Mouse (Mus musculus): Measurements from ENCODE around the gene Gm49337.

Gm49337 gene

GRCm38 (mm10) chr4:116173072-116173471 lies at the start of gene Gm49337, which contains the start of gene 1700042G07Rik:
Gm49337 (plus strand) TSS chr4:116173384.
1700042G07Rik (plus strand) TSS chr4:116173372.
- no peak for DNase-seq (ENCODE audit: low read depth, low spot score)

- peak; percentile 77 for DNase-seq (ENCODE audit: low read depth, low spot score)
Observed at GRCm38 (mm10) chr4:116123602-116124519, 49.3 kb upstream of the Gm49337 start, which contains the start of the genes Rad54l and Pomgnt1. Rad54l (minus strand) TSS chr4:116123690. Pomgnt1 (plus strand) TSS chr4:116123840.

GRCm38 (mm10) chr4:116125803-116126386 lies 47.3 kb upstream of the Gm49337 start:
- no peak for DNase-seq (ENCODE audit: low read depth, low spot score)

- DNase-seq (ENCODE audit: low read depth, low spot score) = no peak
Observed at GRCm38 (mm10) chr4:116127956-116128355, 45.2 kb upstream of the Gm49337 start.

- DNase-seq (ENCODE audit: low read depth, low spot score) = no peak
Observed at GRCm38 (mm10) chr4:116133126-116133525, 40.1 kb upstream of the Gm49337 start.

- DNase-seq (ENCODE audit: low read depth, low spot score) = no peak
Observed at GRCm38 (mm10) chr4:116134990-116135389, 38.2 kb upstream of the Gm49337 start.

GRCm38 (mm10) chr4:116137421-116137996 lies 35.7 kb upstream of the Gm49337 start:
- DNase-seq (ENCODE audit: low read depth, low spot score) = no peak

GRCm38 (mm10) chr4:116140801-116141574 lies 32.2 kb upstream of the Gm49337 start:
- no peak for DNase-seq (ENCODE audit: low read depth, low spot score)

GRCm38 (mm10) chr4:116141736-116142135 lies 31.4 kb upstream of the Gm49337 start:
- DNase-seq (ENCODE audit: low read depth, low spot score) = no peak

GRCm38 (mm10) chr4:116142269-116142668 lies 30.9 kb upstream of the Gm49337 start:
- DNase-seq (ENCODE audit: low read depth, low spot score) = no peak

GRCm38 (mm10) chr4:116143317-116143811 lies 29.8 kb upstream of the Gm49337 start:
- no peak for DNase-seq (ENCODE audit: low read depth, low spot score)

GRCm38 (mm10) chr4:116143891-116144717 lies 29.1 kb upstream of the Gm49337 start:
- DNase-seq (ENCODE audit: low read depth, low spot score) = no peak

GRCm38 (mm10) chr4:116149812-116150155 lies 23.4 kb upstream of the Gm49337 start:
- DNase-seq (ENCODE audit: low read depth, low spot score) = no peak

GRCm38 (mm10) chr4:116150156-116150861 lies 22.9 kb upstream of the Gm49337 start:
- DNase-seq (ENCODE audit: low read depth, low spot score) = peak; percentile 57

- DNase-seq (ENCODE audit: low read depth, low spot score) = no peak
Observed at GRCm38 (mm10) chr4:116150862-116151221, 22.3 kb upstream of the Gm49337 start.

GRCm38 (mm10) chr4:116151238-116151637 lies 21.9 kb upstream of the Gm49337 start, which contains the start of gene Lurap1:
Lurap1 (minus strand) TSS chr4:116151338.
- no peak for DNase-seq (ENCODE audit: low read depth, low spot score)

GRCm38 (mm10) chr4:116152702-116153101 lies 20.5 kb upstream of the Gm49337 start:
- DNase-seq (ENCODE audit: low read depth, low spot score) = no peak

GRCm38 (mm10) chr4:116157882-116158281 lies 15.3 kb upstream of the Gm49337 start:
- DNase-seq (ENCODE audit: low read depth, low spot score) = no peak

GRCm38 (mm10) chr4:116159912-116160311 lies 13.3 kb upstream of the Gm49337 start:
- DNase-seq (ENCODE audit: low read depth, low spot score) = no peak

- DNase-seq (ENCODE audit: low read depth, low spot score) = no peak
Observed at GRCm38 (mm10) chr4:116160769-116161168, 12.4 kb upstream of the Gm49337 start.
